Mouse (Mus musculus): Measurements from ENCODE around the gene Dnah10.

GRCm38 (mm10) chr5:124873096-124873495 lies 148.2 kb downstream of the Dnah10 start:
- no peak for TF ChIP-seq CTCF (IDR thresholded peaks at IDR 0.05; ENCODE audit: borderline replicate concordance, control insufficient read depth, extremely low read depth, insufficient read depth, low read length, poor library complexity)
- TF ChIP-seq POLR2A (IDR thresholded peaks at IDR 0.05; ENCODE audit: control insufficient read depth, extremely low read depth, insufficient read depth, low read length, poor library complexity): no peak

All from thymus, adult 2 months (tissue).